Mouse (Mus musculus) thymus, adult 2 months (tissue): ENCODE data around the gene Hilpda.

Experiments
- CTCF ChIP-seq: fragments of 200-500 bp; IDR thresholded peaks from 2 replicates; pipeline ENCODE4 v1.5.1; 2012; ENCODE audit warnings: mild to moderate bottlenecking, control low read depth, low read length, moderate library complexity, borderline replicate concordance; ENCODE audit not compliant: control insufficient read depth, poor library complexity, insufficient read depth; ENCODE audit errors: extremely low read depth
- POLR2A ChIP-seq: fragments of 200-500 bp; IDR thresholded peaks from 2 replicates; pipeline ENCODE4 v1.6.1; 2012; ENCODE audit warnings: mild to moderate bottlenecking, low read length, control low read depth, moderate library complexity; ENCODE audit not compliant: control insufficient read depth, poor library complexity, insufficient read depth; ENCODE audit errors: extremely low read depth

DNA sequence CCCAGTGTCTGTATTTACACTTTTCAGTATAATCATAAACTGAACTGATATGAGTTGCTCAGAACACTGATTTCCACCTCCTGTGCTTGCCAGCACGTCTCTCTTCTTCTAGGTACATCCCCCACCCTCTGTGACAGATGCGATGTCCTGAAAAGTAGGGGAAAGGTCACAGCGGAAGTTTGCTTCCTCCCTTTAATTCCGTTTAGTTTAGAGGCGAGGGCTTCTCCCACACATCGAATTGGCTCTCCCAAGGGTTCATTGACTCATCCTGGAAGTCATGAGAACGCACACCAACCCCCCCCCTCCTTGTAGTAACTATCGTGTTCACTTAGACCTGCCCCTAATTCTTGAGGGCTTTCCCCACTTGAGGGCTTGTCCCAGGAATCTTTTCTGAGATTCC is 1.3 kb upstream of the Hilpda start:
- no peak for TF ChIP-seq POLR2A
- TF ChIP-seq CTCF = no peak
